ENCODE assay signal across 29 mouse cellular contexts in genomic region chr12:25654456-25654855, GRCm38 (mm10).
DNase-seq lines count a peak whose midpoint lies in the region; ATAC-seq and TF ChIP-seq lines count a peak whose summit lies in the region.
"Had no signal": no experiment of that assay in that cellular context is flagged by ENCODE, and none has a peak within 500 bp of the region (broad histone marks: within the 10 kb centered on the region; RNA-seq: fewer than 3 reads in every experiment).

No protein-coding gene starts in this region.

- H3K4me1 ChIP-seq in midbrain, embryonic 11.5 days (ENCODE audit: control insufficient read depth, insufficient read depth, low read length): no peaks in the 10 kb centered on the region
- H3K4me1 ChIP-seq: heart, embryonic 12.5 days; heart, embryonic 15.5 days; hindbrain, embryonic 10.5 days; hindbrain, embryonic 13.5 days had no signal

- no peak for TF ChIP-seq CTCF in left cerebral cortex, adult 2 months (IDR thresholded peaks at IDR 0.05)

- ATAC-seq in midbrain, embryonic 11.5 days (ENCODE audit: low FRiP score): no peak
- ATAC-seq: forebrain, embryonic 14.5 days; forebrain, postnatal 0 days; hindbrain, embryonic 16.5 days; Patski had no signal

- 89% methylated on average over 5 of the region's 5 CpGs for WGBS in midbrain, embryonic 11.5 days

- H3K4me3 ChIP-seq in left cerebral cortex, adult 2 months: no peak overlapping the region
- no peak overlapping the region for H3K4me3 ChIP-seq in midbrain, embryonic 11.5 days (ENCODE audit: low read depth, low read length)
- H3K4me3 ChIP-seq: embryonic facial prominence, embryonic 12.5 days; embryonic facial prominence, embryonic 15.5 days; heart, embryonic 12.5 days; heart, embryonic 15.5 days; hindbrain, embryonic 10.5 days; hindbrain, embryonic 13.5 days had no signal

- H3K27ac ChIP-seq in left cerebral cortex, adult 2 months: peak overlapping the region; percentile 54; the same call in 1 of the 2 replicates
- no peak overlapping the region for H3K27ac ChIP-seq in midbrain, embryonic 11.5 days (ENCODE audit: low read depth, low read length)
- H3K27ac ChIP-seq: embryonic facial prominence, embryonic 12.5 days; embryonic facial prominence, embryonic 15.5 days; heart, embryonic 15.5 days; hindbrain, embryonic 10.5 days; hindbrain, embryonic 13.5 days had no signal

- H3K9ac ChIP-seq in midbrain, embryonic 11.5 days (ENCODE audit: low read length): no peak overlapping the region
- H3K9ac ChIP-seq: embryonic facial prominence, embryonic 12.5 days; embryonic facial prominence, embryonic 15.5 days; forebrain, postnatal 0 days; heart, embryonic 12.5 days; heart, embryonic 15.5 days; hindbrain, embryonic 13.5 days had no signal

- no peaks in the 10 kb centered on the region for H3K9me3 ChIP-seq in midbrain, embryonic 11.5 days (ENCODE audit: control insufficient read depth, low read length)
- H3K9me3 ChIP-seq: embryonic facial prominence, embryonic 12.5 days; embryonic facial prominence, embryonic 15.5 days; heart, embryonic 12.5 days; heart, embryonic 15.5 days; hindbrain, embryonic 10.5 days; hindbrain, embryonic 13.5 days had no signal

- no peaks in the 10 kb centered on the region for H3K36me3 ChIP-seq in midbrain, embryonic 11.5 days (ENCODE audit: control insufficient read depth, insufficient read depth, low read length)
- H3K36me3 ChIP-seq: embryonic facial prominence, embryonic 12.5 days; embryonic facial prominence, embryonic 15.5 days; G1E; heart, embryonic 12.5 days; heart, embryonic 15.5 days; hindbrain, embryonic 10.5 days; hindbrain, embryonic 13.5 days had no signal

- peak; percentile 11 to 39 for DNase-seq in frontal cortex, adult 2 months (ENCODE audit: extremely low spot score in 1 of 2, low spot score in 1 of 2)
- DNase-seq in frontal cortex, postnatal 25 days (ENCODE audit: low spot score in 2 of 2): no peak
- DNase-seq in left cerebral cortex, adult 2 months (ENCODE audit: extremely low spot score in 1 of 2, low spot score in 2 of 2): peak in 1 of 2 experiments; percentile 29
- no peak for DNase-seq in left cerebral cortex, postnatal 10 days (ENCODE audit: extremely low spot score in 1 of 2, low spot score in 2 of 2)
- DNase-seq in right cerebral cortex, postnatal 36 days (ENCODE audit: low spot score in 2 of 2): peak; percentile 16 to 47
- no peak for DNase-seq in right cerebral cortex, postnatal 4 days
- no peak for DNase-seq in midbrain, embryonic 11.5 days (ENCODE audit: low spot score, missing footprints)
- DNase-seq: adrenal gland, postnatal 36 days; B cell, adult 2 months; cerebellum, adult 11 months; cerebellum, adult 2 months; cerebellum, adult 9-11 months; cerebellum, postnatal 25 days; forebrain, postnatal 0 days; gastrocnemius, postnatal 25 days; heart, adult 18-20 months; heart, postnatal 10 days; heart, postnatal 36 days had no signal

- no peaks in the 10 kb centered on the region for H3K27me3 ChIP-seq in midbrain, embryonic 11.5 days (ENCODE audit: control insufficient read depth, insufficient read depth, low read length)
- H3K27me3 ChIP-seq: CH12.LX; embryonic facial prominence, embryonic 12.5 days; embryonic facial prominence, embryonic 15.5 days; heart, embryonic 12.5 days; heart, embryonic 15.5 days; hindbrain, embryonic 13.5 days; Patski had no signal

- H3K4me2 ChIP-seq in midbrain, embryonic 11.5 days: no peak overlapping the region
- H3K4me2 ChIP-seq: embryonic facial prominence, embryonic 12.5 days; embryonic facial prominence, embryonic 15.5 days; heart, embryonic 12.5 days; heart, embryonic 15.5 days; hindbrain, embryonic 13.5 days had no signal

- intact Hi-C loops in left cerebral cortex, adult 2 months (cut with DNase I): loop anchor here (2.0 to 10.0 kb wide), 3 partner anchors 76 to 570 kb away; no protein-coding TSS in a partner anchor
- intact Hi-C loops in left cerebral cortex, postnatal 10 days (cut with DNase I): no loop called here

Comparison
In these comparisons a context has a peak if more than half of its experiments do, and no peak if none do; other contexts are left out.
1. DNase-seq: peak in frontal cortex, adult 2 months (2 of 2) and right cerebral cortex, postnatal 36 days (2 of 2); none in frontal cortex, postnatal 25 days (0 of 2), left cerebral cortex, postnatal 10 days (0 of 2), right cerebral cortex, postnatal 4 days (single experiment) and midbrain, embryonic 11.5 days (single experiment).